Mouse (Mus musculus): ENCODE measurements around the gene Cnbd2. TPM values are rescaled to one million over a fixed set of nuclear protein-coding genes. Genes with fewer than 3 reads are reported as not detected.
"Not testable (repeated sequence)": the region's sequence is repeated elsewhere in the genome, so short reads cannot be mapped to it uniquely, and the experiment has no call there.

The Cnbd2 gene
- polyA plus RNA-seq, 1 experiment: 0.48 TPM

- Histone ChIP-seq H3K4me1 (ENCODE audit: control insufficient read depth, insufficient read depth, insufficient read length, low read length) (peaks cover 5% of the 10 kb centered on the region; the same call in 1 of the 2 replicates), H3K36me3 (ENCODE audit: control insufficient read depth, insufficient read depth, low read length) (no peaks in the 10 kb centered on the region), H3K4me3 (ENCODE audit: low read depth, low read length) (no peak overlapping the region), H3K27me3 (ENCODE audit: control insufficient read depth, insufficient read depth, low read length) (no peaks in the 10 kb centered on the region), H3K27ac (ENCODE audit: insufficient read depth, low read depth, low read length) (no peak overlapping the region)
- WGBS: 82% methylated on average over 2 of the region's 2 CpGs
- TF ChIP-seq POLR2A (IDR thresholded peaks at IDR 0.05; ENCODE audit: low read depth, low read length): no peak
- TF ChIP-seq CTCF (IDR thresholded peaks at IDR 0.05; ENCODE audit: extremely low read depth, insufficient read length, insufficient replicate concordance, low read depth, low read length): no peak
Measured at GRCm38 (mm10) chr2:156396096-156396495, 84.0 kb downstream of the Cnbd2 start.

GRCm38 (mm10) chr2:156397988-156398387 is 85.9 kb downstream of the Cnbd2 start:
- TF ChIP-seq CTCF (IDR thresholded peaks at IDR 0.05; ENCODE audit: extremely low read depth, insufficient read length, insufficient replicate concordance, low read depth, low read length) (no peak), POLR2A (IDR thresholded peaks at IDR 0.05; ENCODE audit: low read depth, low read length) (no peak)
- no peaks in the 10 kb centered on the region for H3K36me3 ChIP-seq (ENCODE audit: control insufficient read depth, insufficient read depth, low read length)
- H3K27me3 ChIP-seq (ENCODE audit: control insufficient read depth, insufficient read depth, low read length): no peaks in the 10 kb centered on the region
- WGBS: 93% methylated on average over 7 of the region's 7 CpGs
- no peak overlapping the region for H3K4me3 ChIP-seq (ENCODE audit: low read depth, low read length)
- peaks cover 5% of the 10 kb centered on the region for H3K4me1 ChIP-seq (ENCODE audit: control insufficient read depth, insufficient read depth, insufficient read length, low read length)
- H3K27ac ChIP-seq (ENCODE audit: insufficient read depth, low read depth, low read length): no peak overlapping the region

- WGBS: 66% methylated on average over 1 of the region's 1 CpGs
- Histone ChIP-seq H3K27ac (ENCODE audit: insufficient read depth, low read depth, low read length) (no peak overlapping the region), H3K27me3 (ENCODE audit: control insufficient read depth, insufficient read depth, low read length) (no peaks in the 10 kb centered on the region), H3K4me1 (ENCODE audit: control insufficient read depth, insufficient read depth, insufficient read length, low read length) (no peaks in the 10 kb centered on the region; the same call in 1 of the 2 replicates), H3K4me3 (ENCODE audit: low read depth, low read length) (no peak overlapping the region), H3K36me3 (ENCODE audit: control insufficient read depth, insufficient read depth, low read length) (no peaks in the 10 kb centered on the region)
- TF ChIP-seq POLR2A (IDR thresholded peaks at IDR 0.05; ENCODE audit: low read depth, low read length) (no peak), CTCF (IDR thresholded peaks at IDR 0.05; ENCODE audit: extremely low read depth, insufficient read length, insufficient replicate concordance, low read depth, low read length) (no peak)
Measured at GRCm38 (mm10) chr2:156399485-156399884, 87.4 kb downstream of the Cnbd2 start.

- Histone ChIP-seq H3K27ac (ENCODE audit: insufficient read depth, low read depth, low read length) (no peak overlapping the region), H3K4me1 (ENCODE audit: control insufficient read depth, insufficient read depth, insufficient read length, low read length) (no peaks in the 10 kb centered on the region; the same call in 1 of the 2 replicates), H3K27me3 (ENCODE audit: control insufficient read depth, insufficient read depth, low read length) (no peaks in the 10 kb centered on the region), H3K36me3 (ENCODE audit: control insufficient read depth, insufficient read depth, low read length) (no peaks in the 10 kb centered on the region), H3K4me3 (ENCODE audit: low read depth, low read length) (no peak overlapping the region)
- TF ChIP-seq CTCF (IDR thresholded peaks at IDR 0.05; ENCODE audit: extremely low read depth, insufficient read length, insufficient replicate concordance, low read depth, low read length) (no peak), POLR2A (IDR thresholded peaks at IDR 0.05; ENCODE audit: low read depth, low read length) (no peak)
- WGBS: 5% methylated on average over 9 of the region's 9 CpGs
Measured at GRCm38 (mm10) chr2:156401331-156401730, 89.2 kb downstream of the Cnbd2 start.

- H3K27ac ChIP-seq (ENCODE audit: insufficient read depth, low read depth, low read length): no peak overlapping the region
- H3K4me3 ChIP-seq (ENCODE audit: low read depth, low read length): no peak overlapping the region
- TF ChIP-seq POLR2A (IDR thresholded peaks at IDR 0.05; ENCODE audit: low read depth, low read length) (no peak), CTCF (IDR thresholded peaks at IDR 0.05; ENCODE audit: extremely low read depth, insufficient read length, insufficient replicate concordance, low read depth, low read length) (no peak)
- no peaks in the 10 kb centered on the region; the same call in 1 of the 2 replicates for H3K4me1 ChIP-seq (ENCODE audit: control insufficient read depth, insufficient read depth, insufficient read length, low read length)
- WGBS: 90% methylated on average over 3 of the region's 3 CpGs
- H3K27me3 ChIP-seq (ENCODE audit: control insufficient read depth, insufficient read depth, low read length): no peaks in the 10 kb centered on the region
- no peaks in the 10 kb centered on the region for H3K36me3 ChIP-seq (ENCODE audit: control insufficient read depth, insufficient read depth, low read length)
Measured at GRCm38 (mm10) chr2:156402036-156402435, 89.9 kb downstream of the Cnbd2 start.

- Histone ChIP-seq H3K4me1 (ENCODE audit: control insufficient read depth, insufficient read depth, insufficient read length, low read length) (no peaks in the 10 kb centered on the region), H3K36me3 (ENCODE audit: control insufficient read depth, insufficient read depth, low read length) (no peaks in the 10 kb centered on the region), H3K27ac (ENCODE audit: insufficient read depth, low read depth, low read length) (no peak overlapping the region), H3K4me3 (ENCODE audit: low read depth, low read length) (no peak overlapping the region), H3K27me3 (ENCODE audit: control insufficient read depth, insufficient read depth, low read length) (no peaks in the 10 kb centered on the region)
- TF ChIP-seq POLR2A (IDR thresholded peaks at IDR 0.05; ENCODE audit: low read depth, low read length) (no peak), CTCF (IDR thresholded peaks at IDR 0.05; ENCODE audit: extremely low read depth, insufficient read length, insufficient replicate concordance, low read depth, low read length) (no peak)
- 73% methylated on average over 3 of the region's 3 CpGs for WGBS
Measured at GRCm38 (mm10) chr2:156406987-156407386, 94.9 kb downstream of the Cnbd2 start.

GRCm38 (mm10) chr2:156408168-156408567 is 96.1 kb downstream of the Cnbd2 start:
- no peaks in the 10 kb centered on the region for H3K27me3 ChIP-seq (ENCODE audit: control insufficient read depth, insufficient read depth, low read length)
- H3K36me3 ChIP-seq (ENCODE audit: control insufficient read depth, insufficient read depth, low read length): no peaks in the 10 kb centered on the region
- TF ChIP-seq CTCF (IDR thresholded peaks at IDR 0.05; ENCODE audit: extremely low read depth, insufficient read length, insufficient replicate concordance, low read depth, low read length) (no peak), POLR2A (IDR thresholded peaks at IDR 0.05; ENCODE audit: low read depth, low read length) (no peak)
- H3K27ac ChIP-seq (ENCODE audit: insufficient read depth, low read depth, low read length): no peak overlapping the region
- WGBS: 56% methylated on average over 8 of the region's 8 CpGs
- no peaks in the 10 kb centered on the region for H3K4me1 ChIP-seq (ENCODE audit: control insufficient read depth, insufficient read depth, insufficient read length, low read length)
- no peak overlapping the region for H3K4me3 ChIP-seq (ENCODE audit: low read depth, low read length)

GRCm38 (mm10) chr2:156411348-156411747 is 99.2 kb downstream of the Cnbd2 start:
- H3K4me1 ChIP-seq (ENCODE audit: control insufficient read depth, insufficient read depth, insufficient read length, low read length); H3K27me3 ChIP-seq (ENCODE audit: control insufficient read depth, insufficient read depth, low read length); H3K36me3 ChIP-seq (ENCODE audit: control insufficient read depth, insufficient read depth, low read length); H3K27ac ChIP-seq (ENCODE audit: insufficient read depth, low read depth, low read length); H3K4me3 ChIP-seq (ENCODE audit: low read depth, low read length): not testable (repeated sequence)
- 67% methylated on average over 7 of the region's 7 CpGs for WGBS
